Mouse (Mus musculus) heart, embryonic 12.5 days (tissue): Measurements from ENCODE around the gene Ppp1r27. TPM values are rescaled to one million over a fixed set of nuclear protein-coding genes. Genes with fewer than 3 reads are reported as not detected.
A peak's percentile ranks its signal among the peaks of the same experiment; 100 is the strongest.

ENCODE experiments used
- ATAC-seq: fragments of 200-750 bp; cut with Nextera tagmentation; 2 replicates; pipeline ENCODE4 v1.8.0; 2017; ENCODE audit warnings: moderate TSS enrichment, moderate library complexity; ENCODE audit not compliant: insufficient number of reproducible peaks, low FRiP score
- H3K27ac ChIP-seq: fragments of 300-500 bp; sonication (generic); 2 replicates; pipeline ENCODE4 v1.5.1; 2016; ENCODE audit warnings: mild to moderate bottlenecking, moderate library complexity; ENCODE audit not compliant: poor library complexity, severe bottlenecking
- H3K27me3 ChIP-seq: fragments of 300-500 bp; sonication (generic); replicated peaks from 2 replicates; pipeline ENCODE4 v1.6.1; 2016; ENCODE audit warnings: mild to moderate bottlenecking, moderate library complexity
- H3K36me3 ChIP-seq: fragments of 300-500 bp; sonication (generic); 2 replicates; pipeline ENCODE4 v1.6.1; 2016; ENCODE audit warnings: mild to moderate bottlenecking, moderate library complexity
- H3K4me1 ChIP-seq: fragments of 300-500 bp; sonication (generic); replicated peaks from 2 replicates; pipeline ENCODE4 v1.6.1; 2016; ENCODE audit warnings: mild to moderate bottlenecking
- H3K4me2 ChIP-seq: fragments of 300-500 bp; sonication (generic); 2 replicates; pipeline ENCODE4 v1.6.1; 2016; ENCODE audit warnings: mild to moderate bottlenecking, moderate library complexity
- H3K4me3 ChIP-seq: fragments of 300-500 bp; sonication (generic); 2 replicates; pipeline ENCODE4 v1.5.1; 2016; ENCODE audit warnings: mild to moderate bottlenecking
- H3K9ac ChIP-seq: fragments of 300-500 bp; sonication (generic); 2 replicates; pipeline ENCODE4 v1.6.1; 2016; ENCODE audit warnings: mild to moderate bottlenecking, moderate library complexity
- H3K9me3 ChIP-seq: fragments of 300-500 bp; sonication (generic); replicated peaks from 2 replicates; pipeline ENCODE4 v1.6.1; 2016; ENCODE audit warnings: mild to moderate bottlenecking, moderate library complexity
- WGBS: fragments of 180-500 bp; shearing (Covaris S2); methylation state at CpG from one replicate; pipeline ENCODE4 v1.1.7; 2016; 5-methylcytosine and 5-hydroxymethylcytosine counted together
- polyA plus RNA-seq: library from polyadenylated mRNA; unstranded; fragments of >200 nt; fragmentation: Nextera tagmentation; extraction: Ambion mirVana; gene quantifications from 2 replicates; pipeline ENCODE4 v1.2.1, GENCODE M21; 2016

Ppp1r27 gene
- polyA plus RNA-seq, 1 experiment from 2014 or later: not detected

DNA sequence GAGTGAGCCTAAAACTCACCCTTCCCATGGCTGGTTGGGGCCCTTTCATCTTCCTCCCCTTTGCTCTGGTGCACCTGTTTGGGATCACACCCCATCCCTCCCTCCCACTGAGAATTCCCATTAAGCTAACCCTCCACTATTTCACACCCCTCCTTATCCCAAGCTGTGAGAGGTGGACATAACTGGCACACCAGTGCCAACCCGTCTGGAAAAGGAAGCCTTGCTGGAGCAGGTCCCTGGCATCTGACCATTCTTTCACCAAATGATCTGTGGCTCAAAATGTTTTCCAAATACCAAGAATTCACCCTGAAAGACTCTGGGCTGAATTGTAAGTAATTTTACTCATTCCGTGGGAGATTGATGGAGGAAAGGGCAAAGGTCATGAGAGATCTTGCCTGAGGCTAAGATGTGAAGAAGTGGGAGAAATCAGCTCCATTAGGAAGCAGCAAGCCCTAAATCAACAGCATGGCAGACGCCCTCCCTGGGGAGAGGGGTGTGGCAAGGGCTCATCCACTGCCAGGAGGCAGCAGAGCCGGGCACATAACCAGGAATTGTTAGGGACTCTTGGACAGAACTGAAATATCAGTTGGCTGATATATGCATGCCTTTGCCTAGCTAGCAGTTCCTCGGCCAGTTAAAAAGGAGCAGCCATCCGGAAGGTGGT lies 38.0 kb downstream of the Ppp1r27 start:
- Histone ChIP-seq H3K27ac (no peak overlapping the region), H3K27me3 (0 out of 2 replicates have a peak, but pooled peaks cover 5% of the 10 kb centered on the region), H3K9me3 (no peaks in the 10 kb centered on the region), H3K4me1 (peaks cover 17% of the 10 kb centered on the region), H3K36me3 (no peaks in the 10 kb centered on the region), H3K4me3 (no peak overlapping the region), H3K9ac (no peak overlapping the region), H3K4me2 (no peak overlapping the region)
- 50% methylated on average over 6 of the region's 6 CpGs for WGBS
- ATAC-seq: no peak

DNA sequence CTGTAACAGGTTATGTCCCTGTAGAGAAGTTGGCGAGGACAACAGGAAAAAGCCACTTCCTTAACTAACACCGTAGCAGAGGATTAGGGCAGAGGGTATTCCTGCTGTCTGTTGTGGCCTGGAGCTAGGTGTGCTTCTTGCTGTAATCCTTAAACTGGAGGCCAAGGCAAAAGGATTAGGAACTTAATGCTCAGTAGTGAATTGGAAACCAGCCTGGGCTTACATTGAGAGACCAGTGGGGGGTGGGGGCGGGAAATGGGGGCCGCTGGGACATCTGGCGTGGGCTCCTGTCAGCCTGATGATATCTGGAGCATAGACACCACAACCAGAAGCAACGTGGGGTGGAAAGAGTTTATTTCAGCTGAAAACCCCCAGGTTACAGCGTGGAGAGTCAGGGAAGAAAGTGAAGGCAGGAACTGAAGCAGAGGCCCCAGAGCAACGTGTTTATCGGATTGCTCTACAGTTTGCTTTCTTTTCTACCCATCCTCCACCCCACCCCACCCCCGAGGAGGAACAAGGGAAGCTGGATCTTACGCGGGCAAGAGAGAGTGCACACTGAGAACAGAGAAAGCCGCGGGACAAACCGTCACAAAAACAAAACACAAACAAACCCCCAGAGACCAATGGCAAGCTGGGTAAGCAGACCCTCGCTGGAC lies 40.4 kb downstream of the Ppp1r27 start:
- peak; percentile 77 for ATAC-seq
- Histone ChIP-seq H3K9me3 (no peaks in the 10 kb centered on the region), H3K27ac (peak overlapping the region; percentile 47; the same call in 1 of the 2 replicates), H3K9ac (peak overlapping the region; percentile 60), H3K36me3 (no peaks in the 10 kb centered on the region), H3K4me3 (peak overlapping the region; percentile 37), H3K4me1 (peaks cover 21% of the 10 kb centered on the region), H3K4me2 (peak overlapping the region; percentile 68), H3K27me3 (0 out of 2 replicates have a peak, but pooled peaks cover 5% of the 10 kb centered on the region)
- 6% methylated on average over 16 of the region's 16 CpGs for WGBS

DNA sequence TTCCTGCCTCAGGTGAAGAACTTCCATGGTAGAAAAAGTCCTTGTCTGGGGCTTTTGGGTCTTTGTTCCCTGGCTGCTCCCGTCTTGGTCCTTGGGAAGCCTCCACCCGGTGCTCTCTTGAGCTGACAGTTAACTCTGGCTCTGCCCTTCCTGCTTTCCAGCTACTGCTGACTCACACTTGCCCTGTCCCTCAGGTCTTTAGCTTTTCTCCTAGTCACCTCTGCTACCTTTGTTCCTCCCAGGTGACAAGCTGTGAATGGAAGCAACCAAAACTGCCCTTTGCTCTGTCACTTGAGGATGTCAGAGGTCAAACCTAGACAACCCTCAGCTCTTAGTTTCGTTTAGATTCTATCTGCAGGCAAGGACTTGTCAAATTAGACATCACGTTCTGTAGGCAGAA lies 41.0 kb downstream of the Ppp1r27 start:
- Histone ChIP-seq H3K4me2 (peak overlapping the region; percentile 68), H3K9ac (no peak overlapping the region), H3K27me3 (0 out of 2 replicates have a peak, but pooled peaks cover 5% of the 10 kb centered on the region), H3K36me3 (no peaks in the 10 kb centered on the region), H3K4me3 (no peak overlapping the region), H3K9me3 (no peaks in the 10 kb centered on the region), H3K27ac (0 out of 2 replicates have a peak overlapping the region, but pooled peaks have one; percentile 10), H3K4me1 (peaks cover 21% of the 10 kb centered on the region)
- 28% methylated on average over 4 of the region's 4 CpGs for WGBS
- 0 out of 2 replicates have a peak, but pooled peaks have one; percentile 55 for ATAC-seq

DNA sequence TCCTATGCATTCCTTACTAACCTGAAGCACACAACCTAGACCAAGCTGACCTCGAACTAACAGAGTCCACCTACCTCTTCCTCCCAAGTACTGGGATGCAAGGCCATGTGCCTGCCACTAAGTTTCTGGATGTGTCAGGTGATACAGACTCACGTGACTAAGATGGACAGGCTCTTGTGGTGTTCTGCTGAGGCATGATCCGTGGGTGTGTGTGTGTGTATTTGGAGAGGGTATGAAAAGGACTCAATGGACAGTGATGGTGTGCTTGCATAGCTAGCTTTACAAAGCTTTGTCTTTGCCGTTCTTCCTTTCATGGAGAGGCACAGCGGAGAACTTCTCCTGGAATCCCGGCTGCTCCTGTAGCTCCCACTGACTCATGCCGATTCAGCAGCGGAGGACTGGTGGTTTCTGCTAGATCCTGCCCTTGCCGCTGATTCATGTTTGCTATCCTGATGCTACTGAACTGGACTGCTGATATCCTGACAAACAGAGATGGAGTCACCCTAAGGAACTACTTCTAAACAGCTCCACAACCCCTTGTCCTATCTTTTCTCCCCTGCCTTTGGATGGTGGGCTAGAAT lies 42.6 kb downstream of the Ppp1r27 start:
- Histone ChIP-seq H3K4me3 (no peak overlapping the region), H3K27ac (no peak overlapping the region), H3K9me3 (no peaks in the 10 kb centered on the region), H3K36me3 (no peaks in the 10 kb centered on the region), H3K4me2 (no peak overlapping the region), H3K27me3 (0 out of 2 replicates have a peak, but pooled peaks cover 5% of the 10 kb centered on the region), H3K4me1 (peaks cover 21% of the 10 kb centered on the region), H3K9ac (no peak overlapping the region)
- ATAC-seq: no peak
- WGBS: 77% methylated on average over 9 of the region's 9 CpGs

DNA sequence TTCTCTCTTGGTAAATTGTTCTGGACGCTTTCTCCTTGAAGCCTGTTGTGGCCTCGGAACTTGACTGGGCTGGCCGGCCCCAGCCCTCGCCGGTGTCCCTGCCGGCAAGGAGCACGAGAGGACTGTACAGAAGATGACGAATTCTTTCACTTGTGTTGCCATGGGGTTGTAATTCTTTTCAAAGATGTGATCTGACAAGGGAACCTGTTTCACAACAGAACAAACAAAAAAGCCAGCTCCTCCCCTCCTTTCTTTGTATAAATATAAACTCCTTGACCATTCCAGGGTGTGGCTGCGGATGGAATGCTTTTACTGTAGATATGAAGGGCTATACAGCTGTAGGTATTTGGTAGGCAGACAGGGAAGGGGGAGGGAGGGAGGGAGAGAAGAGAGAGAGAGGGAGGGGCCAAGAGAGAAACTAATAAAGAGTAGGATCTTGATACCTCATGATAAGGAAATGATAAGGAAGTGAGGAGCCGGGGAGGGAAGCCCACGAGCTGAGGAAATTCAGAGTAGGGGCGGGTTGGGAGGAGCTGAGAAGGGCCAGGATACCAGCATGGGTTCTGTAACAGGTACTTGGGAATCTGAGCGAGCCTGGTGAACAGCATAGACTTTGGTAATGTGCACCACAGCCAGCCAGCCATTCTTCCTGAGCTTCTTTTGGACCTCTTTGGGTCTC lies 43.2 kb downstream of the Ppp1r27 start:
- Histone ChIP-seq H3K27me3 (0 out of 2 replicates have a peak, but pooled peaks cover 5% of the 10 kb centered on the region), H3K4me1 (peaks cover 21% of the 10 kb centered on the region), H3K9ac (no peak overlapping the region), H3K36me3 (no peaks in the 10 kb centered on the region), H3K27ac (no peak overlapping the region), H3K4me2 (no peak overlapping the region), H3K4me3 (no peak overlapping the region), H3K9me3 (no peaks in the 10 kb centered on the region)
- 71% methylated on average over 13 of the region's 13 CpGs for WGBS
- ATAC-seq: no peak

DNA sequence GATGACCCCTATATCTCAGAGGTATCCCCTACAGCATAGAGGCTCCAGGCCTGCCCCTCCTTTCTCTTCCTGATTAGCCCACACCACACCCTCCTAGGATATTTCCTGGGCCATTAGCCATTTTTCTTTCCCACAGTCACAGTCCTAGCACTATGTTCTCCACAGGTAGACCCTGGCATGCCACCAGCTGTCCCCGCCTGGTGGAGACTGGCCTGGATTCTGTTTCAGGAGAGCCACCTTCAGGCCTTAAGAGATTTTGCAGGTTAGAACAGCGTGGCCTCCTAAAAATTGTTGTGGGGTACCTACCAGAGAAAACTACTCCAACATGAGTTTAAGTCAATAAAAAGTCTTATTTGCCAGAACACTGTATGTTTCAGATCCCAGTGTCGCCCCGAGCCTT lies 44.0 kb downstream of the Ppp1r27 start:
- no peak overlapping the region for H3K27ac ChIP-seq
- 53% methylated on average over 4 of the region's 4 CpGs for WGBS
- no peaks in the 10 kb centered on the region for H3K9me3 ChIP-seq
- H3K36me3 ChIP-seq: no peaks in the 10 kb centered on the region
- peaks cover 21% of the 10 kb centered on the region for H3K4me1 ChIP-seq
- no peak for ATAC-seq
- no peak overlapping the region for H3K9ac ChIP-seq
- no peak overlapping the region for H3K4me3 ChIP-seq
- H3K4me2 ChIP-seq: no peak overlapping the region
- 0 out of 2 replicates have a peak, but pooled peaks cover 5% of the 10 kb centered on the region for H3K27me3 ChIP-seq

DNA sequence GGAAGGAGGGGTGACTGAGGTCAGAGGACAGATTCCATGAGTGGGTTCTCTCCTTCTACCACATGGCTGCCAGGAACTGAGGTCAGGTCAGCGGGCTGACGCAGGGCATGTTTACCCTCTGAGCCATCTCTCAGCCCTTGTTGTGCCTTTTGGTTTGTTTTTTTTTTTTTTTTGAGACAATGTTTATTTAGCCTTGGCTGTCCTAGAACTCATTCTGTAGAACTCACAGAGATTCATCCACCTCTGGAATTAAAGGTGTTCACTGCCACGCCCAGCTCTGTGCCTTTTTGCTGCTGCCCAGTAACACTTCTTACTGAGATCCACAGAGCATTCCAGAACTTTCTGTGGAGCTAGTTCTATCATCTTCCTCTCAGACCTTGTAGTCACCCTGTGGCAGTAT lies 45.3 kb downstream of the Ppp1r27 start:
- H3K27ac ChIP-seq: no peak overlapping the region
- no peak overlapping the region for H3K4me3 ChIP-seq
- H3K4me2 ChIP-seq: no peak overlapping the region
- no peak overlapping the region for H3K9ac ChIP-seq
- H3K9me3 ChIP-seq: no peaks in the 10 kb centered on the region
- WGBS: 78% methylated on average over 3 of the region's 3 CpGs
- no peak for ATAC-seq
- no peaks in the 10 kb centered on the region for H3K36me3 ChIP-seq
- peaks cover 18% of the 10 kb centered on the region for H3K4me1 ChIP-seq
- H3K27me3 ChIP-seq: 0 out of 2 replicates have a peak, but pooled peaks cover 5% of the 10 kb centered on the region

DNA sequence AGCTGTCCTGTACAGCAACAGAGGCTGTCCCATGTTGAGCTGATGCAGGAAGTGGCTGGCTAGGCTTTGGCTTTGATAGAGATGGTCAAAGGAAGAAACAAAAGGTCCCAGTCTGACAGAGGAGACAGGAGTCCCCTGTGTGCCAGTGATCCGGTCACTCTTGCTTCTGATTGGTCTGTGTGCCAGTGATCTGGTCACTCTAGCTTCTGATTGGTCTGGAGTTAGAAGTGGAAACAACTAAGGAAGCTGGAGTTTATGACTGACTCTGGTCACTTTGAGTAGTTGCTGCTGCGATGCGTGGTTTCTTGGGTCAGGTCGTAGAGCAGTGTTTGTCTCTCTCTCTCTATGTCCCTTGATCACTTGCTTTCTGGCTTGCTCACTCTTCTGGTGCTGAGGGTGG lies 49.2 kb downstream of the Ppp1r27 start:
- no peak overlapping the region for H3K4me2 ChIP-seq
- no peaks in the 10 kb centered on the region for H3K27me3 ChIP-seq
- WGBS: 81% methylated on average over 4 of the region's 4 CpGs
- no peak for ATAC-seq
- no peak overlapping the region for H3K27ac ChIP-seq
- H3K4me1 ChIP-seq: peaks cover 9% of the 10 kb centered on the region
- H3K36me3 ChIP-seq: peaks cover 24% of the 10 kb centered on the region
- H3K9ac ChIP-seq: no peak overlapping the region
- no peaks in the 10 kb centered on the region for H3K9me3 ChIP-seq
- no peak overlapping the region for H3K4me3 ChIP-seq

DNA sequence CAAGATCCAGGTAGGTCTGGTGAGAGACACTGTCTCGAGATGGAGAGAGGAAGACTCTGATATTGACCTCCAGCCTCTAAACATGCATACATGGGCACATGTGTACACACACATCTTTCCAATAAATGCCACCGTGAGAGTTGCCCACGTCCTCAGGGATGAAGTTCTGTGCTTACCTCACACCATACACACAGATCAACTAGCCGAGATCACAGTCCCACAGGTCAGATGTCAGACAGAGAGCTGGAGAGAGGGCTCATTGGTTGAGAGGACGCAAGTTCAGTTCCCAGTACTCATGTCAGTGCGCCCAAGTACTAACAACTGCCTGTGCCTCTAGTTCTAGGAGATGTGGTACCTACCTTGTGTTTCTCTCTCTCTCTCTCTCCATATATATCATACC lies 49.9 kb downstream of the Ppp1r27 start:
- WGBS: 69% methylated on average over 6 of the region's 6 CpGs
- ATAC-seq: no peak
- peaks cover 9% of the 10 kb centered on the region for H3K4me1 ChIP-seq
- peaks cover 30% of the 10 kb centered on the region for H3K36me3 ChIP-seq
- H3K4me2 ChIP-seq: no peak overlapping the region
- H3K27me3 ChIP-seq: no peaks in the 10 kb centered on the region
- no peak overlapping the region for H3K9ac ChIP-seq
- no peaks in the 10 kb centered on the region for H3K9me3 ChIP-seq
- no peak overlapping the region for H3K4me3 ChIP-seq
- H3K27ac ChIP-seq: no peak overlapping the region

DNA sequence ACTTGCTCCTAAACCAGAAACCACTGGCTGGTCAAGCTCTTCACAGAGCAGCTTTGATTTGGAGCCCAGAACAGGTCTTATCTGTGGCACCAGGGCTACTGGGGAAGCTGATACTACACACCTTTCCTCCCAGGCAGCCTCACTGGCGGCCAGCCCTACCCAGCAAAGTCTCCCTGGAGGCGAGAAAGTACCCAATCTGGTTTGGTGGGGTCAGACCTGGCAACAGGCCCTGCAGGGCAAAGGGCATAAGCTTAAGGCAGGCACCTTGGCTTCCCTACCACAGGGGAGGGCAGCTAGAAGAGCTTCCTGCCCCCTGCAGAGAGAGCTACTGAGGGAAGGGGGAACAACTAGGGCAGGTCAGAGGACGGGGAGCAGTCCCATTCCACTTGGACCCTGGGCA lies 50.6 kb downstream of the Ppp1r27 start:
- peak overlapping the region; percentile 23; the same call in 1 of the 2 replicates for H3K9ac ChIP-seq
- 9% methylated on average over 3 of the region's 3 CpGs for WGBS
- no peaks in the 10 kb centered on the region for H3K9me3 ChIP-seq
- H3K4me3 ChIP-seq: no peak overlapping the region
- ATAC-seq: no peak
- H3K27ac ChIP-seq: no peak overlapping the region
- peaks cover 37% of the 10 kb centered on the region for H3K36me3 ChIP-seq
- H3K27me3 ChIP-seq: no peaks in the 10 kb centered on the region
- H3K4me2 ChIP-seq: no peak overlapping the region
- H3K4me1 ChIP-seq: peaks cover 9% of the 10 kb centered on the region
